Mouse (Mus musculus): ENCODE results near the gene Tiprl.

Tiprl gene

GRCm38 (mm10) chr1:165183400-165183799, 53.4 kb downstream of the Tiprl start:
- DNase-seq (ENCODE audit: extremely low spot score, low read depth, low spot score) = no peak

GRCm38 (mm10) chr1:165179321-165179720, 57.5 kb downstream of the Tiprl start:
- no peak for DNase-seq (ENCODE audit: extremely low spot score, low read depth, low spot score)

GRCm38 (mm10) chr1:165178075-165178474, 58.7 kb downstream of the Tiprl start:
- no peak for DNase-seq (ENCODE audit: extremely low spot score, low read depth, low spot score)

- no peak for DNase-seq (ENCODE audit: extremely low spot score, low read depth, low spot score)
These were observed 62.7 kb downstream of the Tiprl start for GRCm38 (mm10) chr1:165174059-165174616.

- DNase-seq (ENCODE audit: extremely low spot score, low read depth, low spot score) = no peak
These were observed 65.5 kb downstream of the Tiprl start for GRCm38 (mm10) chr1:165171277-165171676.

GRCm38 (mm10) chr1:165170157-165170556, 66.6 kb downstream of the Tiprl start:
- no peak for DNase-seq (ENCODE audit: extremely low spot score, low read depth, low spot score)

- DNase-seq (ENCODE audit: extremely low spot score, low read depth, low spot score) = no peak
These were observed 67.3 kb downstream of the Tiprl start for GRCm38 (mm10) chr1:165169462-165169861.

GRCm38 (mm10) chr1:165164920-165165319, 71.9 kb downstream of the Tiprl start:
- DNase-seq (ENCODE audit: extremely low spot score, low read depth, low spot score) = no peak
